Mouse (Mus musculus) lung, embryonic 15.5 days (tissue): ENCODE data around the gene Vps45. TPM values are rescaled to one million over a fixed set of nuclear protein-coding genes. Genes with fewer than 3 reads are reported as not detected.
"Not testable (repeated sequence)": the region's sequence is repeated elsewhere in the genome, so short reads cannot be mapped to it uniquely, and the experiment has no call there.

Source experiments
- ATAC-seq: fragments of 200-750 bp; cut with Nextera tagmentation; 2 replicates; pipeline ENCODE4 v1.8.0; 2017; ENCODE audit warnings: moderate number of reproducible peaks, borderline replicate concordance; ENCODE audit not compliant: low FRiP score, low TSS enrichment; ENCODE audit errors: extremely low read depth
- H3K27ac ChIP-seq: fragments of 300-500 bp; sonication (generic); 2 replicates; pipeline ENCODE4 v1.5.1; 2015; ENCODE audit warnings: moderate library complexity, mild to moderate bottlenecking, inconsistent platforms
- H3K27me3 ChIP-seq: fragments of 300-500 bp; sonication (generic); 2 replicates; pipeline ENCODE4 v1.6.1; 2015; ENCODE audit warnings: inconsistent platforms
- H3K36me3 ChIP-seq: fragments of 300-500 bp; sonication (generic); 2 replicates; pipeline ENCODE4 v1.6.1; 2015; ENCODE audit warnings: inconsistent platforms
- H3K4me1 ChIP-seq: fragments of 300-500 bp; sonication (generic); 2 replicates; pipeline ENCODE4 v1.6.1; 2015; ENCODE audit warnings: inconsistent platforms
- H3K4me2 ChIP-seq: fragments of 300-500 bp; sonication (generic); 2 replicates; pipeline ENCODE4 v1.6.1; 2015; ENCODE audit warnings: inconsistent platforms, mild to moderate bottlenecking, moderate library complexity
- H3K4me3 ChIP-seq: fragments of 300-500 bp; sonication (generic); 2 replicates; pipeline ENCODE4 v1.5.1; 2015; ENCODE audit warnings: mild to moderate bottlenecking, inconsistent platforms
- H3K9ac ChIP-seq: fragments of 300-500 bp; sonication (generic); 2 replicates; pipeline ENCODE4 v1.6.1; 2015; ENCODE audit warnings: inconsistent platforms
- H3K9me3 ChIP-seq: fragments of 300-500 bp; sonication (generic); 2 replicates; pipeline ENCODE4 v1.6.1; 2016; ENCODE audit warnings: inconsistent platforms
- WGBS: fragments of 180-500 bp; shearing (Covaris S2); methylation state at CpG from one replicate; pipeline ENCODE4 v1.1.7; 2015; 5-methylcytosine and 5-hydroxymethylcytosine counted together
- polyA plus RNA-seq: library from polyadenylated mRNA; unstranded; fragments of >200 nt; fragmentation: Nextera tagmentation; extraction: Ambion mirVana; gene quantifications from 2 replicates; pipeline ENCODE4 v1.2.1, GENCODE M21; 2015

Vps45 gene
- polyA plus RNA-seq, 1 experiment from 2014 or later = 32.2 TPM

- H3K4me3 ChIP-seq = no peak overlapping the region
- no peaks in the 10 kb centered on the region for H3K9me3 ChIP-seq
- 48% methylated on average over 2 of the region's 2 CpGs for WGBS
- H3K36me3 ChIP-seq = 0 out of 2 replicates have a peak, but pooled peaks cover under 1% of the 10 kb centered on the region
- H3K4me2 ChIP-seq = no peak overlapping the region
- no peak for ATAC-seq
- H3K27ac ChIP-seq = no peak overlapping the region
- H3K27me3 ChIP-seq = no peaks in the 10 kb centered on the region
- H3K4me1 ChIP-seq = peaks cover 5% of the 10 kb centered on the region; the same call in 1 of the 2 replicates
- H3K9ac ChIP-seq = no peak overlapping the region
Measured at GRCm38 (mm10) chr3:96051839-96052238, 6.4 kb downstream of the Vps45 start.

GRCm38 (mm10) chr3:96051186-96051585 is 7.1 kb downstream of the Vps45 start:
- Histone ChIP-seq H3K4me3 (no peak overlapping the region), H3K9ac (no peak overlapping the region), H3K27ac (no peak overlapping the region), H3K4me2 (no peak overlapping the region), H3K4me1 (no peaks in the 10 kb centered on the region), H3K36me3 (0 out of 2 replicates have a peak, but pooled peaks cover 3% of the 10 kb centered on the region), H3K9me3 (no peaks in the 10 kb centered on the region), H3K27me3 (no peaks in the 10 kb centered on the region)
- 78% methylated on average over 4 of the region's 4 CpGs for WGBS
- no peak for ATAC-seq

- Histone ChIP-seq H3K9ac (no peak overlapping the region), H3K4me3 (no peak overlapping the region), H3K36me3 (0 out of 2 replicates have a peak, but pooled peaks cover 3% of the 10 kb centered on the region), H3K27ac (no peak overlapping the region), H3K4me1 (no peaks in the 10 kb centered on the region), H3K27me3 (no peaks in the 10 kb centered on the region), H3K4me2 (no peak overlapping the region), H3K9me3 (no peaks in the 10 kb centered on the region)
- WGBS = 82% methylated on average over 7 of the region's 7 CpGs
- ATAC-seq = no peak
Measured at GRCm38 (mm10) chr3:96050779-96051178, 7.5 kb downstream of the Vps45 start.

GRCm38 (mm10) chr3:96044559-96044958 is 13.7 kb downstream of the Vps45 start:
- H3K36me3 ChIP-seq, H3K4me3 ChIP-seq, H3K4me2 ChIP-seq, H3K9me3 ChIP-seq, H3K27ac ChIP-seq, H3K4me1 ChIP-seq, H3K9ac ChIP-seq, ATAC-seq, H3K27me3 ChIP-seq: not testable (repeated sequence)
- WGBS = 79% methylated on average over 3 of the region's 3 CpGs

DNA sequence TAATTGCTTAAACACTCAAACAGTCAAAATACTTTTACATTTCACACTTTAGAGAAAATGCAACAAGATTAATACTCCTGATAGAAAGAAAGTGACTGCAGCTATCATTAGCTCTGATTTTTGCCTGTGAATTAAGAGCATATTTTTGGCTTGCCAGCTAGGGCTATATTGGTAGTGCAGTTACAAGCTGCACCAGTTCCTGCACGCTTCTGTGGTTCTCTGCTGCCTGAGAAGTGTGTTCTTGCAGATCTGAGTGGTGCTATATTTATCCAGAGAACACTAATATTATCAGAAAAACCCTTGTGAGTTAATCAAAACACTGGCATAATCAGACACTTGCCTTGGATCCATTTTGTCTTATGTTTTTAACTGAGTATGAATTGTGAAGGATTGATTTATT is 15.2 kb downstream of the Vps45 start:
- 64% methylated on average over 1 of the region's 1 CpGs for WGBS

DNA sequence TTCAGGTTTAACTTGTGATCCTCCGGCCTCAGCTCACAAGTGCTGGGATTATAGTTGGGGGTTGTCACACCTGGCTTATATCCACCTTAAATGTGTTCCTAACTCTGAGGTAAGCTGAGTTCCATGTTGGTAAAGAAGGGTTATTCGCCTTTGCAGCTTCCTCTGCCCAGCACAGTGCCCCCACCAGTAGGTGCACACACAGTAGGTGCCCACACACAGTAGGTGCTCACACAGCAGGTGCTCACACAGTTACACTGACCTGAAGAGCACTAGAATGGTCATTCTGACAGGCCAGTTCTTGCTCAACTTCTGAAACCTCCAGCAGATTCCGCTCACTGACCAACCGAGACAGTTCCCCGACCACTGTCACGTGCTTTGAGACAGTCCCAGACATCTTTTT is 17.2 kb downstream of the Vps45 start:
- ATAC-seq = no peak
- Histone ChIP-seq H3K9me3 (no peaks in the 10 kb centered on the region), H3K27me3 (no peaks in the 10 kb centered on the region), H3K4me3 (no peak overlapping the region), H3K4me2 (no peak overlapping the region), H3K4me1 (no peaks in the 10 kb centered on the region), H3K36me3 (peaks cover 5% of the 10 kb centered on the region; the same call in 1 of the 2 replicates), H3K27ac (no peak overlapping the region), H3K9ac (no peak overlapping the region)
- 92% methylated on average over 6 of the region's 6 CpGs for WGBS

More for the DNA sequence above, 15.2 kb downstream of the Vps45 start:
- no peak for ATAC-seq
- no peaks in the 10 kb centered on the region for H3K9me3 ChIP-seq
- H3K9ac ChIP-seq = no peak overlapping the region
- no peak overlapping the region for H3K4me3 ChIP-seq
- no peak overlapping the region for H3K4me2 ChIP-seq
- H3K27ac ChIP-seq = no peak overlapping the region
- H3K4me1 ChIP-seq = no peaks in the 10 kb centered on the region
- H3K27me3 ChIP-seq = no peaks in the 10 kb centered on the region
- H3K36me3 ChIP-seq = peaks cover 8% of the 10 kb centered on the region; the same call in 1 of the 2 replicates

- no peak overlapping the region for H3K4me3 ChIP-seq
- no peaks in the 10 kb centered on the region for H3K4me1 ChIP-seq
- no peak overlapping the region for H3K27ac ChIP-seq
- no peak for ATAC-seq
- WGBS = 96% methylated on average over 2 of the region's 2 CpGs
- no peaks in the 10 kb centered on the region for H3K9me3 ChIP-seq
- H3K4me2 ChIP-seq = no peak overlapping the region
- no peak overlapping the region for H3K9ac ChIP-seq
- H3K36me3 ChIP-seq = peaks cover 5% of the 10 kb centered on the region; the same call in 1 of the 2 replicates
- H3K27me3 ChIP-seq = no peaks in the 10 kb centered on the region
Measured at GRCm38 (mm10) chr3:96040663-96041006, 17.6 kb downstream of the Vps45 start.

GRCm38 (mm10) chr3:96039857-96040662 is 18.2 kb downstream of the Vps45 start:
- no peak overlapping the region for H3K9ac ChIP-seq
- H3K9me3 ChIP-seq = no peaks in the 10 kb centered on the region
- no peak for ATAC-seq
- WGBS = 69% methylated on average over 8 of the region's 9 CpGs
- H3K4me3 ChIP-seq = no peak overlapping the region
- no peak overlapping the region for H3K27ac ChIP-seq
- H3K4me1 ChIP-seq = no peaks in the 10 kb centered on the region
- no peak overlapping the region for H3K4me2 ChIP-seq
- peaks cover under 1% of the 10 kb centered on the region; the same call in 1 of the 2 replicates for H3K36me3 ChIP-seq
- no peaks in the 10 kb centered on the region for H3K27me3 ChIP-seq

- WGBS = 88% methylated on average over 4 of the region's 4 CpGs
Measured at GRCm38 (mm10) chr3:96038851-96039250, 19.4 kb downstream of the Vps45 start.

GRCm38 (mm10) chr3:96038156-96038555 is 20.1 kb downstream of the Vps45 start:
- WGBS = 74% methylated on average over 5 of the region's 5 CpGs
- no peak overlapping the region for H3K9ac ChIP-seq
- no peaks in the 10 kb centered on the region for H3K4me1 ChIP-seq
- H3K27ac ChIP-seq = no peak overlapping the region
- H3K36me3 ChIP-seq = no peaks in the 10 kb centered on the region
- H3K27me3 ChIP-seq = no peaks in the 10 kb centered on the region
- no peak overlapping the region for H3K4me3 ChIP-seq
- no peak for ATAC-seq
- H3K9me3 ChIP-seq = no peaks in the 10 kb centered on the region
- H3K4me2 ChIP-seq = no peak overlapping the region

More at GRCm38 (mm10) chr3:96038851-96039250, 19.4 kb downstream of the Vps45 start:
- ATAC-seq = no peak
- Histone ChIP-seq H3K4me2 (no peak overlapping the region), H3K27me3 (no peaks in the 10 kb centered on the region), H3K36me3 (no peaks in the 10 kb centered on the region), H3K27ac (no peak overlapping the region), H3K4me3 (no peak overlapping the region), H3K9ac (no peak overlapping the region), H3K4me1 (no peaks in the 10 kb centered on the region), H3K9me3 (no peaks in the 10 kb centered on the region)

- Histone ChIP-seq H3K27me3 (no peaks in the 10 kb centered on the region), H3K9me3 (no peaks in the 10 kb centered on the region), H3K9ac (no peak overlapping the region), H3K4me1 (no peaks in the 10 kb centered on the region), H3K36me3 (no peaks in the 10 kb centered on the region), H3K27ac (no peak overlapping the region), H3K4me3 (no peak overlapping the region), H3K4me2 (no peak overlapping the region)
- no peak for ATAC-seq
- 87% methylated on average over 6 of the region's 6 CpGs for WGBS
Measured at GRCm38 (mm10) chr3:96036796-96037195, 21.5 kb downstream of the Vps45 start.

- 74% methylated on average over 4 of the region's 4 CpGs for WGBS
- Histone ChIP-seq H3K27ac (no peak overlapping the region), H3K9ac (no peak overlapping the region), H3K27me3 (no peaks in the 10 kb centered on the region), H3K4me2 (no peak overlapping the region), H3K4me1 (no peaks in the 10 kb centered on the region), H3K36me3 (no peaks in the 10 kb centered on the region; the same call in 1 of the 2 replicates), H3K9me3 (no peaks in the 10 kb centered on the region), H3K4me3 (no peak overlapping the region)
- ATAC-seq = no peak
Measured at GRCm38 (mm10) chr3:96033046-96033445, 25.2 kb downstream of the Vps45 start.
